Mouse (Mus musculus): ENCODE measurements around the gene Aoc1. TPM values are rescaled to one million over a fixed set of nuclear protein-coding genes. Genes with fewer than 3 reads are reported as not detected.

Aoc1 gene
- not detected for polyA plus RNA-seq (2015; fragmentation: Illumina TruSeq; extraction: RNeasy Lipid Tissue Mini Kit (QIAGEN cat#74804); ENCODE audit: insufficient read depth, low read depth, low replicate concordance)

GRCm38 (mm10) chr6:48872596-48872995 lies at the start of gene Aoc1:
Gene Aoc1 (plus strand): TSS chr6:48872896.

GRCm38 (mm10) chr6:48840371-48840969 lies 32.2 kb upstream of the Aoc1 start, which contains the start of gene Tmem176a:
Gene Tmem176a (plus strand): TSS chr6:48840919.

GRCm38 (mm10) chr6:48840973-48841625 lies 31.6 kb upstream of the Aoc1 start, which contains the start of gene Tmem176b:
Gene Tmem176b (minus strand): TSS chr6:48841496.

GRCm38 (mm10) chr6:48929595-48929994 lies 56.9 kb downstream of the Aoc1 start, which contains the start of gene 1600015I10Rik:
Gene 1600015I10Rik (plus strand): TSS chr6:48929895.

Other genes with a start within 250 kb of the Aoc1 start
- not detected for gene AI854703, start 246.1 kb upstream of the Aoc1 start, polyA plus RNA-seq (2015; fragmentation: Illumina TruSeq; extraction: RNeasy Lipid Tissue Mini Kit (QIAGEN cat#74804); ENCODE audit: insufficient read depth, low read depth, low replicate concordance)
- gene Gimap8, start 225.7 kb upstream of the Aoc1 start, polyA plus RNA-seq (2015; fragmentation: Illumina TruSeq; extraction: RNeasy Lipid Tissue Mini Kit (QIAGEN cat#74804); ENCODE audit: insufficient read depth, low read depth, low replicate concordance), result 4.8 TPM
- gene Gimap9, start 196.8 kb upstream of the Aoc1 start, polyA plus RNA-seq (2015; fragmentation: Illumina TruSeq; extraction: RNeasy Lipid Tissue Mini Kit (QIAGEN cat#74804); ENCODE audit: insufficient read depth, low read depth, low replicate concordance), result 4.9 TPM
- gene Gimap4, start 188.3 kb upstream of the Aoc1 start, polyA plus RNA-seq (2015; fragmentation: Illumina TruSeq; extraction: RNeasy Lipid Tissue Mini Kit (QIAGEN cat#74804); ENCODE audit: insufficient read depth, low read depth, low replicate concordance), result 21.8 TPM
- gene Gimap6, start 164.7 kb upstream of the Aoc1 start, polyA plus RNA-seq (2015; fragmentation: Illumina TruSeq; extraction: RNeasy Lipid Tissue Mini Kit (QIAGEN cat#74804); ENCODE audit: insufficient read depth, low read depth, low replicate concordance), result 20.6 TPM
- not detected for gene Gm28053, start 154.3 kb upstream of the Aoc1 start, polyA plus RNA-seq (2015; fragmentation: Illumina TruSeq; extraction: RNeasy Lipid Tissue Mini Kit (QIAGEN cat#74804); ENCODE audit: insufficient read depth, low read depth, low replicate concordance)
- not detected for gene Gimap7, start 154.3 kb upstream of the Aoc1 start, polyA plus RNA-seq (2015; fragmentation: Illumina TruSeq; extraction: RNeasy Lipid Tissue Mini Kit (QIAGEN cat#74804); ENCODE audit: insufficient read depth, low read depth, low replicate concordance)
- gene Gimap1, start 133.8 kb upstream of the Aoc1 start, polyA plus RNA-seq (2015; fragmentation: Illumina TruSeq; extraction: RNeasy Lipid Tissue Mini Kit (QIAGEN cat#74804); ENCODE audit: insufficient read depth, low read depth, low replicate concordance), result 4.0 TPM
- 4.9 TPM for gene Gimap5, start 126.7 kb upstream of the Aoc1 start, polyA plus RNA-seq (2015; fragmentation: Illumina TruSeq; extraction: RNeasy Lipid Tissue Mini Kit (QIAGEN cat#74804); ENCODE audit: insufficient read depth, low read depth, low replicate concordance)
- gene Gimap3, start 102.0 kb upstream of the Aoc1 start, polyA plus RNA-seq (2015; fragmentation: Illumina TruSeq; extraction: RNeasy Lipid Tissue Mini Kit (QIAGEN cat#74804); ENCODE audit: insufficient read depth, low read depth, low replicate concordance), result 2.9 TPM
- 37.5 TPM for gene Tmem176a, start 32.0 kb upstream of the Aoc1 start, polyA plus RNA-seq (2015; fragmentation: Illumina TruSeq; extraction: RNeasy Lipid Tissue Mini Kit (QIAGEN cat#74804); ENCODE audit: insufficient read depth, low read depth, low replicate concordance)
- 73.9 TPM for gene Tmem176b, start 31.4 kb upstream of the Aoc1 start, polyA plus RNA-seq (2015; fragmentation: Illumina TruSeq; extraction: RNeasy Lipid Tissue Mini Kit (QIAGEN cat#74804); ENCODE audit: insufficient read depth, low read depth, low replicate concordance)
- gene 1600015I10Rik, start 57.0 kb downstream of the Aoc1 start, polyA plus RNA-seq (2015; fragmentation: Illumina TruSeq; extraction: RNeasy Lipid Tissue Mini Kit (QIAGEN cat#74804); ENCODE audit: insufficient read depth, low read depth, low replicate concordance), result not detected
- gene Doxl2, start 102.1 kb downstream of the Aoc1 start, polyA plus RNA-seq (2015; fragmentation: Illumina TruSeq; extraction: RNeasy Lipid Tissue Mini Kit (QIAGEN cat#74804); ENCODE audit: insufficient read depth, low read depth, low replicate concordance), result not detected
- not detected for gene Svs1, start 114.0 kb downstream of the Aoc1 start, polyA plus RNA-seq (2015; fragmentation: Illumina TruSeq; extraction: RNeasy Lipid Tissue Mini Kit (QIAGEN cat#74804); ENCODE audit: insufficient read depth, low read depth, low replicate concordance)
- 1.5 TPM for gene Gpnmb, start 163.7 kb downstream of the Aoc1 start, polyA plus RNA-seq (2015; fragmentation: Illumina TruSeq; extraction: RNeasy Lipid Tissue Mini Kit (QIAGEN cat#74804); ENCODE audit: insufficient read depth, low read depth, low replicate concordance)
- gene Malsu1, start 200.9 kb downstream of the Aoc1 start, polyA plus RNA-seq (2015; fragmentation: Illumina TruSeq; extraction: RNeasy Lipid Tissue Mini Kit (QIAGEN cat#74804); ENCODE audit: insufficient read depth, low read depth, low replicate concordance), result 8.7 TPM